Mouse (Mus musculus) heart, adult 2 months (tissue): ENCODE measurements at regions not wholly inside any gene's neighbourhood (a gene's known extent, or its start where the extent isn't known, plus 50 kb on each side); places are given as distances from the start of the nearest gene placed in this dataset.

Experiments used
- DNase-seq, 2 experiments: peaks; one replicate each; pipeline ENCODE4 v3.0.0; 2021
- H3K27ac ChIP-seq: fragments of 200-600 bp; 2 replicates; pipeline ENCODE4 v1.8.1; 2022
- H3K27me3 ChIP-seq: fragments of 200-500 bp; 2 replicates; pipeline ENCODE4 v1.6.1; 2012; ENCODE audit warnings: mild to moderate bottlenecking, low read length, inconsistent platforms, mixed read lengths; ENCODE audit not compliant: control insufficient read depth, insufficient read depth
- H3K36me3 ChIP-seq: fragments of 200-500 bp; 2 replicates; pipeline ENCODE4 v1.6.1; 2012; ENCODE audit warnings: low read length, inconsistent platforms; ENCODE audit not compliant: control insufficient read depth, insufficient read depth
- H3K4me1 ChIP-seq: fragments of 200-500 bp; 2 replicates; pipeline ENCODE4 v1.6.1; 2011; ENCODE audit warnings: low read length; ENCODE audit not compliant: control insufficient read depth, insufficient read depth
- H3K4me3 ChIP-seq: fragments of 200-600 bp; 2 replicates; pipeline ENCODE4 v1.8.1; 2022
- H3K79me2 ChIP-seq: fragments of 200-500 bp; replicated peaks from 2 replicates; pipeline ENCODE4 v1.6.1; 2012; ENCODE audit warnings: mild to moderate bottlenecking, inconsistent platforms, low read length, moderate library complexity, mixed read lengths; ENCODE audit not compliant: control insufficient read depth, insufficient read depth
- H3K9ac ChIP-seq: fragments of 200-500 bp; 2 replicates; pipeline ENCODE4 v1.6.1; 2012; ENCODE audit warnings: low read depth, mild to moderate bottlenecking, control low read depth, inconsistent platforms, low read length, mixed read lengths
- CTCF ChIP-seq: fragments of 200-600 bp; IDR thresholded peaks from 2 replicates; pipeline ENCODE4 v1.8.1; 2022; ENCODE audit warnings: antibody characterized with exemption, mild to moderate bottlenecking, moderate library complexity
- EP300 ChIP-seq: fragments of 200-500 bp; IDR thresholded peaks from 2 replicates; pipeline ENCODE4 v1.6.1; 2011; ENCODE audit warnings: low read depth, low read length, control low read depth; ENCODE audit not compliant: insufficient read depth
- POLR2A ChIP-seq: fragments of 200-500 bp; IDR thresholded peaks from 2 replicates; pipeline ENCODE4 v1.6.1; 2011; ENCODE audit warnings: mild to moderate bottlenecking, low read depth, low read length, control low read depth; ENCODE audit not compliant: insufficient read depth
- WGBS: fragments of 180-500 bp; shearing (Covaris S2); methylation state at CpG from one replicate; pipeline ENCODE4 v1.1.7; 2018; 5-methylcytosine and 5-hydroxymethylcytosine counted together
- intact Hi-C: fragments of 180-260 bp; cut with DNase I; formaldehyde crosslinking; loops from one replicate; pipeline ENCODE4 v1.15.1; 2025

GRCm38 (mm10) chr6:117580951-117581350 lies 260.0 kb upstream of the Zfp637 start:
- DNase-seq: no peak
- Histone ChIP-seq H3K4me1 (peaks cover 7% of the 10 kb centered on the region), H3K4me3 (no peak overlapping the region), H3K27me3 (no peaks in the 10 kb centered on the region), H3K79me2 (no peaks in the 10 kb centered on the region), H3K27ac (peak overlapping the region; percentile 45), H3K9ac (no peak overlapping the region), H3K36me3 (no peaks in the 10 kb centered on the region)
- TF ChIP-seq EP300: no peak
- no peak for TF ChIP-seq CTCF
- TF ChIP-seq POLR2A: no peak
- intact Hi-C loops: loop anchor here (5.0 kb wide), 1 partner anchor 144 kb away; no protein-coding TSS in a partner anchor
- WGBS: 60% methylated on average over 2 of the region's 2 CpGs

DNA sequence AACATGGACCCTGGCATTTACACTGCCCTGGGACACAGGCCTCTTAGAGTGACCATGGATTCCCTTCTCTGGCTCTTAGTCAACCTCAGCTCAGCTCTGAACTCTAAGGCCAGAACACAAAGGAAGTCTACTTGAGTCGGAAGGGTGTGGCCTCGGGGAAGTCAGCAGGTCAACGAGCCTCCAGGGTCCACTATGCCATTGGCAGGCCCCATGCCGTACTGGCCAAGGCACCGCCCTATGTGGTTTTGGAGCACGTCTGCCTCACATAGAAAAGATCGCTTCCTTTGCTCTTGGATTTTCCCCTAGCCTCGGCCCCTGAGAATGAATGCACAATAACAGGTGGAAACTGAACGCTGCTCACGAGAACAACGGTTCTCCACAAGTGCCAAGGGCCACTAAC lies 257.9 kb upstream of the Zfp637 start:
- Histone ChIP-seq H3K4me1 (peaks cover 7% of the 10 kb centered on the region), H3K9ac (no peak overlapping the region), H3K36me3 (no peaks in the 10 kb centered on the region), H3K79me2 (no peaks in the 10 kb centered on the region), H3K4me3 (no peak overlapping the region), H3K27ac (peak overlapping the region; percentile 86), H3K27me3 (no peaks in the 10 kb centered on the region)
- intact Hi-C loops: loop anchor here (5.0 kb wide), 1 partner anchor 146 kb away; no protein-coding TSS in a partner anchor
- TF ChIP-seq POLR2A (0 out of 2 replicates have a peak, but pooled peaks have one; percentile 16), CTCF (no peak), EP300 (peak; percentile 91)
- peak; percentile 59 to 78 for DNase-seq
- WGBS: 58% methylated on average over 11 of the region's 11 CpGs

GRCm38 (mm10) chr6:117584563-117584962 lies 256.4 kb upstream of the Zfp637 start:
- DNase-seq: no peak
- Histone ChIP-seq H3K27ac (no peak overlapping the region; the same call in 1 of the 2 replicates), H3K27me3 (no peaks in the 10 kb centered on the region), H3K36me3 (no peaks in the 10 kb centered on the region), H3K9ac (no peak overlapping the region), H3K79me2 (no peaks in the 10 kb centered on the region), H3K4me1 (peaks cover 6% of the 10 kb centered on the region), H3K4me3 (no peak overlapping the region)
- no peak for TF ChIP-seq POLR2A
- no peak for TF ChIP-seq CTCF
- no peak for TF ChIP-seq EP300
- WGBS: 91% methylated on average over 5 of the region's 5 CpGs
- intact Hi-C loops: loop anchor here (5.0 kb wide), 1 partner anchor 147 kb away; no protein-coding TSS in a partner anchor

DNA sequence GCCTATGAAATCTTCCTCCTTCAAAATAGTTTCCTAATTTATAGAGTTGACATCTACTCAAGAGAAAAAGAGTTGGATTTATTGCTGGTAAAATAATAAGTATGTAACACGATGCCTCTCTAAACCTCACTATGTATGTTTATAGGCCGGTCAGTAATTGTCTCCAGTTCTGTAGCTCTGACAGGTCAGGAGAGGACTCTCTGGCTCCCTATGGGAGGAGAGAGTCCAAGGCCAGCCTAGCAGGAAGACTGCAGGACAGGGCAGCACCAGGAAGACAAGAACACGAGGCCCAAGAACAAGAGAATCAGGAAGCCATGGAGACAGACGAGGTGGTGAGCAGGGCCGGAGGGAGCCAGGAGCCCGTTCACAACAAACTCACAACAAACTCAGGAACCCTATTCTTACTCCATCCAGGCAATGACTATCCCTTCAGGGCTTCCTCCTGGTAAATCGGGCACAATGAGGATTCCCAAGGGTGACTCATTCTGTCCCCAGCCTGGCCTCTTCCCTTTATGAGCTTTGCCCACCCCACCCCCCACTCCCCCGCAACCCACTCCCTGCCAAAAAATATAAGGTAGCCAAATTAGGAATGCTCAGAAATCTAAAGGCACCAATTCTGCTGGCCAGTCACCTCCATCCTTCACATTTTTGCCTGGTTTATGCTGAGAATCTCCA lies 244.7 kb upstream of the Zfp637 start:
- H3K36me3 ChIP-seq: no peaks in the 10 kb centered on the region
- intact Hi-C loops: no loop called here

GRCm38 (mm10) chr6:117604834-117605233 lies 236.1 kb upstream of the Zfp637 start:
- H3K9ac ChIP-seq: no peak overlapping the region
- H3K27ac ChIP-seq: peak overlapping the region; percentile 61
- no peak for TF ChIP-seq CTCF
- TF ChIP-seq POLR2A: no peak
- no peak for TF ChIP-seq EP300

More for the DNA sequence above, 244.7 kb upstream of the Zfp637 start:
- no peak for DNase-seq
- Histone ChIP-seq H3K9ac (no peak overlapping the region), H3K27ac (no peak overlapping the region), H3K4me3 (no peak overlapping the region), H3K4me1 (no peaks in the 10 kb centered on the region), H3K79me2 (no peaks in the 10 kb centered on the region), H3K27me3 (no peaks in the 10 kb centered on the region)
- TF ChIP-seq CTCF (no peak), POLR2A (no peak), EP300 (no peak)
- WGBS: 60% methylated on average over 8 of the region's 8 CpGs

DNA sequence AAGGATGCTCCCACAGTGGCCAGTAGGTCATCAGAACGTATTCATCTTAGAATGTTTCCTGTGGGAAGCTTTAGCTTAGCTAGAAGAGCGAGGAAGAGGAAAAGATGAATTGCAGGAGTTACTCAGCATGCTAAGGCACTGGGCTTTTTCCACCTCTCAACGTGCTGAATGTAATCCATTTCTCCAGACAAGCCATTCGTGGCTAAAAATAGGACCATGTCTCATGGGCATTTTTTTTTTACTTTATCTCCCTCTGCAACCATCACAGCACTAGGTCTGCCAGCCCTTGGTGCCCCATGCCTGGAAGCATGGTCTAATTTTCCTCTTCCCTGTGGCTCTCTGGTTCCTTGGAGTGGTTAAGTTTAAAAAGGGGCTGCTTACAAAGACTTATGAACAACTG lies 235.3 kb upstream of the Zfp637 start:
- peak overlapping the region; percentile 61 for H3K27ac ChIP-seq

More at GRCm38 (mm10) chr6:117604834-117605233, 236.1 kb upstream of the Zfp637 start:
- H3K4me1 ChIP-seq: peaks cover 18% of the 10 kb centered on the region
- no peaks in the 10 kb centered on the region for H3K36me3 ChIP-seq
- 65% methylated on average over 2 of the region's 2 CpGs for WGBS
- no peaks in the 10 kb centered on the region for H3K79me2 ChIP-seq
- intact Hi-C loops: loop anchor here (5.0 kb wide), 2 partner anchors 33 to 253 kb away; no protein-coding TSS in a partner anchor
- DNase-seq: no peak
- no peaks in the 10 kb centered on the region for H3K27me3 ChIP-seq
- H3K4me3 ChIP-seq: no peak overlapping the region

More for the DNA sequence above, 235.3 kb upstream of the Zfp637 start:
- DNase-seq: peak in 1 of 2 experiments; percentile 18
- Histone ChIP-seq H3K4me3 (no peak overlapping the region), H3K9ac (no peak overlapping the region), H3K27me3 (no peaks in the 10 kb centered on the region), H3K36me3 (peaks cover 4% of the 10 kb centered on the region; the same call in 1 of the 2 replicates), H3K4me1 (peaks cover 20% of the 10 kb centered on the region), H3K79me2 (no peaks in the 10 kb centered on the region)
- intact Hi-C loops: loop anchor here (2.0 to 5.0 kb wide), 4 partner anchors 33 to 253 kb away; no protein-coding TSS in a partner anchor
- TF ChIP-seq EP300 (no peak), CTCF (no peak), POLR2A (no peak)
- 26% methylated on average over 4 of the region's 4 CpGs for WGBS
